Mouse (Mus musculus) C2C12 (cell line): Measurements from ENCODE around the gene Trpv4.

ENCODE experiments used
- CTCF ChIP-seq: IDR thresholded peaks from one replicate; pipeline ENCODE4 v1.5.1; 2011; ENCODE audit not compliant: control insufficient read depth, insufficient read depth, insufficient read length
- MAX ChIP-seq: IDR thresholded peaks from one replicate; pipeline ENCODE4 v1.6.1; 2011; ENCODE audit warnings: mild to moderate bottlenecking, control low read depth
- MYOD1 ChIP-seq: IDR thresholded peaks from one replicate; pipeline ENCODE4 v1.6.1; 2011; ENCODE audit warnings: low read depth; ENCODE audit not compliant: control insufficient read depth, insufficient read length
- MYOG ChIP-seq: IDR thresholded peaks from one replicate; pipeline ENCODE4 v1.6.1; 2011; ENCODE audit not compliant: control insufficient read depth, insufficient read length; ENCODE audit errors: extremely low read depth

DNA sequence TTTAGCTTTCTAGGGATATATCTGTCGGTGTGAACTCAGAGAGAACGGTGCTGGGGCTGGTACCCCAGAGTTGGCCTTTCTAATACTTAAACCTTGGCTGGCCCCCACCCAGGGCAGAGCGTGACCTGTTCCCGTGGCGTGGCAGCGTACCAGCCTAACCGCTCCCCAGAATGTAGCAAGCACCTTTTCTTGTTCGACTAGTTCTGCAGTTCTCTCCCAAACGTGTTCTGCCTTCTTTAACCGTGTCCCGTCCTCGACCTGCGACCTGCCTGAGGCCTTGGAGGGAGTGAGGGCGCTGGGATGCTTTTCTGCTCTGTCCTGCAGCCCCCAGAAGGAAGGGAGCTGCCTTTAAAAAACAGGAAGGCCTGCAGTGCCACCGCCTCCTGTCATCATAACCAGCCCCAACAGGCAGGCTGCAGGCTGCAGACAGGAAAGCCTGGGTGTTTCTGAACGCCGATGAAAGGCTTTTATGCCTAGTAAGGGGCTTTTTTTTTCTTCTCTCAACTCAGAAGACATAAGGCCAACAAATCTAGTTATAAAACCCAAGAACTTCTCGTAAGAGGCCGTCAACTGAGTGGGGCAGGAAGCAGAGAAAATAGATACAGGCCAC lies 22.6 kb upstream of the Trpv4 start:
- no peak for TF ChIP-seq CTCF
- TF ChIP-seq MYOD1, result no peak
- TF ChIP-seq MAX, result no peak
- TF ChIP-seq MYOG, result no peak
